Comparison of ENCODE assay signal across 24 mouse cellular contexts in genomic region chr3:89968509-89968908, GRCm38 (mm10). TPM values are rescaled to one million over a fixed set of nuclear protein-coding genes. Genes with fewer than 3 reads are reported as not detected.
DNase-seq lines count a peak whose midpoint lies in the region; ATAC-seq and TF ChIP-seq lines count a peak whose summit lies in the region.
"Had no signal": no experiment of that assay in that cellular context is flagged by ENCODE, and none has a peak within 500 bp of the region (broad histone marks: within the 10 kb centered on the region; RNA-seq: fewer than 3 reads in every experiment).

No protein-coding gene starts in this region.

- H3K4me2 ChIP-seq in forebrain, embryonic 11.5 days (ENCODE audit: low read depth, low read length, severe bottlenecking) = no peak overlapping the region
- no peak overlapping the region for H3K4me2 ChIP-seq in forebrain, embryonic 14.5 days (ENCODE audit: low read length)
- H3K4me2 ChIP-seq in myocyte (ENCODE audit: low read depth) = no peak overlapping the region
- H3K4me2 ChIP-seq: embryonic facial prominence, embryonic 13.5 days; embryonic facial prominence, embryonic 15.5 days; forebrain, embryonic 12.5 days; forebrain, embryonic 15.5 days had no signal

- 0 out of 2 replicates have a peak, but pooled peaks cover 4% of the 10 kb centered on the region for H3K4me1 ChIP-seq in forebrain, embryonic 11.5 days (replicated peaks; ENCODE audit: control insufficient read depth, insufficient read depth, low read length)
- H3K4me1 ChIP-seq in forebrain, embryonic 14.5 days (ENCODE audit: control insufficient read depth, insufficient read depth, low read length) = peaks cover 5% of the 10 kb centered on the region; the same call in 1 of the 2 replicates
- peaks cover 0 to 18% of the 10 kb centered on the region in 2 experiments; a peak in 3 of 4 replicates for H3K4me1 ChIP-seq in MEL (ENCODE audit: control insufficient read depth in 1 of 2, insufficient read depth in 2 of 2, low read length in 2 of 2)

- H3K4me3 ChIP-seq in forebrain, embryonic 11.5 days (ENCODE audit: low read depth, low read length) = no peak overlapping the region
- no peak overlapping the region for H3K4me3 ChIP-seq in forebrain, embryonic 14.5 days (ENCODE audit: low read depth, low read length)
- H3K4me3 ChIP-seq in MEL (ENCODE audit: control insufficient read depth in 1 of 2, insufficient read depth in 1 of 2, low read depth in 2 of 2, low read length in 2 of 2) (no peak overlapping the region), myocyte (no peak overlapping the region)
- H3K4me3 ChIP-seq: embryonic facial prominence, embryonic 13.5 days; embryonic facial prominence, embryonic 15.5 days; forebrain, embryonic 12.5 days; forebrain, embryonic 15.5 days had no signal

- peak; percentile 34 for DNase-seq in forebrain, embryonic 11.5 days (ENCODE audit: low spot score)
- no peak for DNase-seq in forebrain, embryonic 14.5 days (ENCODE audit: low spot score)
- peak; percentile 59 for DNase-seq in MEL (ENCODE audit: low read depth, low spot score)
- DNase-seq in layer of hippocampus, postnatal 14 days (ENCODE audit: low spot score in 2 of 2) = no peak
- DNase-seq: adrenal gland, adult 2 months; adrenal gland, postnatal 10 days; adrenal gland, postnatal 25 days; B cell, adult 2 months; cerebellum, adult 11 months; cerebellum, adult 18-20 months; cerebellum, adult 8-10 months; cerebellum, adult 9-11 months; cerebellum, postnatal 14 days; cerebellum, postnatal 36 days; embryo, embryonic 11 days; forebrain, postnatal 0 days had no signal

- TF ChIP-seq EP300 in MEL (IDR thresholded peaks at IDR 0.05; ENCODE audit: low read depth in 1 of 2, low read length in 2 of 2) = peak in 1 of 2 experiments; percentile 41; a peak in 2 of 4 replicates

- H3K9me3 ChIP-seq in forebrain, embryonic 11.5 days (ENCODE audit: control insufficient read depth, low read length) = no peaks in the 10 kb centered on the region
- H3K9me3 ChIP-seq in forebrain, embryonic 14.5 days (replicated peaks; ENCODE audit: control insufficient read depth, low read length) = no peaks in the 10 kb centered on the region
- H3K9me3 ChIP-seq in MEL (replicated peaks; ENCODE audit: insufficient read depth, low read length) = no peaks in the 10 kb centered on the region
- H3K9me3 ChIP-seq: embryonic facial prominence, embryonic 13.5 days; embryonic facial prominence, embryonic 15.5 days; forebrain, embryonic 12.5 days; forebrain, embryonic 15.5 days; G1E had no signal

- H3ac ChIP-seq in myocyte (ENCODE audit: control insufficient read depth, insufficient read length) = no peak overlapping the region

- no peaks in the 10 kb centered on the region for H3K27me3 ChIP-seq in forebrain, embryonic 11.5 days (ENCODE audit: control insufficient read depth, insufficient read depth, low read length)
- H3K27me3 ChIP-seq in forebrain, embryonic 14.5 days (replicated peaks; ENCODE audit: control insufficient read depth, insufficient read depth, low read length) = no peaks in the 10 kb centered on the region
- H3K27me3 ChIP-seq in MEL (ENCODE audit: control insufficient read depth in 1 of 2, insufficient read depth in 2 of 2, low read length in 2 of 2) (no peaks in the 10 kb centered on the region), myocyte (ENCODE audit: control insufficient read depth, insufficient read depth, insufficient read length) (no peaks in the 10 kb centered on the region)
- H3K27me3 ChIP-seq: CH12.LX; embryonic facial prominence, embryonic 13.5 days; embryonic facial prominence, embryonic 15.5 days; forebrain, embryonic 12.5 days; forebrain, embryonic 15.5 days had no signal

- H3K27ac ChIP-seq in forebrain, embryonic 11.5 days (ENCODE audit: low read depth, low read length) = no peak overlapping the region
- no peak overlapping the region for H3K27ac ChIP-seq in forebrain, embryonic 14.5 days (ENCODE audit: low read depth, low read length)
- H3K27ac ChIP-seq in MEL (ENCODE audit: control insufficient read depth, low read depth, low read length) = no peak overlapping the region
- H3K27ac ChIP-seq: embryonic facial prominence, embryonic 13.5 days; embryonic facial prominence, embryonic 15.5 days; forebrain, embryonic 12.5 days; forebrain, embryonic 15.5 days had no signal

- no peak for TF ChIP-seq CTCF in MEL (IDR thresholded peaks at IDR 0.05 in 2 of 3, conservative IDR thresholded peaks at IDR 0.05 in 1 of 3; ENCODE audit: control insufficient read depth in 1 of 3, insufficient read depth in 1 of 3, low read depth in 2 of 3, low read length in 3 of 3, poor library complexity in 1 of 3, severe bottlenecking in 1 of 3)

- TF ChIP-seq POLR2A in MEL (IDR thresholded peaks at IDR 0.05; ENCODE audit: control insufficient read depth in 1 of 2, insufficient read depth in 1 of 2, low read depth in 1 of 2, low read length in 2 of 2, poor library complexity in 1 of 2) (no peak), myocyte (IDR thresholded peaks at IDR 0.05; ENCODE audit: insufficient read length, low read depth) (no peak)

- H3K36me3 ChIP-seq in forebrain, embryonic 11.5 days (ENCODE audit: control insufficient read depth, insufficient read depth, low read length) = no peaks in the 10 kb centered on the region
- H3K36me3 ChIP-seq in forebrain, embryonic 14.5 days (ENCODE audit: control insufficient read depth, insufficient read depth, low read length) = no peaks in the 10 kb centered on the region
- H3K36me3 ChIP-seq in MEL (ENCODE audit: control insufficient read depth in 1 of 2, insufficient read depth in 2 of 2, low read length in 2 of 2) = peaks cover 0 to 6% of the 10 kb centered on the region in 2 experiments; a peak in 1 of 4 replicates
- no peaks in the 10 kb centered on the region for H3K36me3 ChIP-seq in myocyte (ENCODE audit: control insufficient read depth, insufficient read depth)
- H3K36me3 ChIP-seq: embryonic facial prominence, embryonic 13.5 days; embryonic facial prominence, embryonic 15.5 days; forebrain, embryonic 12.5 days; forebrain, embryonic 15.5 days; G1E had no signal

- H3K79me2 ChIP-seq in MEL (ENCODE audit: control insufficient read depth, insufficient read depth, low read length, poor library complexity) (peaks cover 4% of the 10 kb centered on the region), myocyte (ENCODE audit: control insufficient read depth, insufficient read depth) (peaks cover 3% of the 10 kb centered on the region)

- ATAC-seq in forebrain, embryonic 11.5 days (replicated peaks; ENCODE audit: low FRiP score) = no peak
- ATAC-seq in forebrain, embryonic 14.5 days = no peak
- ATAC-seq: CD4-positive, CD25-positive, alpha-beta regulatory T cell, adult 4 months; forebrain, embryonic 15.5 days; forebrain, postnatal 0 days had no signal

- WGBS in forebrain, embryonic 11.5 days = 80% methylated on average over 7 of the region's 7 CpGs
- 80% methylated on average over 7 of the region's 7 CpGs for WGBS in forebrain, embryonic 14.5 days

- TF ChIP-seq RAD21 in MEL (IDR thresholded peaks at IDR 0.05; ENCODE audit: low read depth, low read length) = no peak

- no peak overlapping the region for H3K9ac ChIP-seq in forebrain, embryonic 11.5 days (ENCODE audit: low read length)
- H3K9ac ChIP-seq in forebrain, embryonic 14.5 days (ENCODE audit: low read length) = no peak overlapping the region
- peak overlapping the region; percentile 21; the same call in 1 of the 2 replicates for H3K9ac ChIP-seq in MEL (ENCODE audit: control insufficient read depth, low read depth, low read length, poor library complexity, severe bottlenecking)
- H3K9ac ChIP-seq: embryonic facial prominence, embryonic 13.5 days; embryonic facial prominence, embryonic 15.5 days; forebrain, embryonic 12.5 days; forebrain, embryonic 15.5 days; forebrain, postnatal 0 days had no signal

TF ChIP-seq in MEL, 35 proteins besides CTCF, POLR2A, EP300 and RAD21 (continues in another document):
- TF ChIP-seq MAX (IDR thresholded peaks at IDR 0.05; ENCODE audit: low read length) = peak; percentile 64; the same call in 1 of the 2 replicates
- no peak for TF ChIP-seq ZC3H11A (IDR thresholded peaks at IDR 0.05; ENCODE audit: low read depth, low read length)
- TF ChIP-seq MAZ (IDR thresholded peaks at IDR 0.05; ENCODE audit: low read depth, low read length) = no peak
- no peak for TF ChIP-seq ZKSCAN1 (IDR thresholded peaks at IDR 0.05; ENCODE audit: low read depth, low read length)

TF ChIP-seq in myocyte, 11 proteins besides CTCF, POLR2A, EP300 and RAD21:
- no peak for TF ChIP-seq TCF12 (IDR thresholded peaks at IDR 0.05; ENCODE audit: insufficient read depth, poor library complexity, severe bottlenecking)
- no peak for TF ChIP-seq MYOD1 (IDR thresholded peaks at IDR 0.05; ENCODE audit: control insufficient read depth in 1 of 3, insufficient read length in 2 of 3, low read depth in 2 of 3)
- TF ChIP-seq USF1 (IDR thresholded peaks at IDR 0.05; ENCODE audit: low read depth) = no peak
- peak; percentile 5 for TF ChIP-seq POLR2AphosphoS2 (IDR thresholded peaks at IDR 0.05; ENCODE audit: insufficient read length, low read depth)
TF ChIP-seq in myocyte: peak in this region for 1.

RNA-seq across cellular contexts. Expression of gene Atp8b2, which starts 5.2 kb away (rescaled TPM):
- polyA plus RNA-seq in forebrain, embryonic 11.5 days (2014; fragmentation: Nextera tagmentation; extraction: Ambion mirVana) = 14.9 and 15.4 TPM in 2 replicates
- 6.4 and 9.1 TPM in 2 replicates for polyA plus RNA-seq in forebrain, embryonic 14.5 days (2014; fragmentation: Nextera tagmentation; extraction: Ambion mirVana)
- 26.2 and 27.1 TPM in 2 replicates for total RNA-seq in MEL (2012; rRNA removed)
- polyA plus RNA-seq in MEL (2012; ENCODE audit: insufficient read depth in 1 of 2, insufficient read length in 2 of 2, low read depth in 1 of 2, low replicate concordance in 2 of 2, missing spikeins in 1 of 2) = 10 to 100 TPM in 1 of 2 experiments, not detected in 1; 44.7 TPM
- polyA plus RNA-seq in myocyte (2012; fragmentation: generic; extraction: Trizol) = 20.9 TPM
- total RNA-seq in layer of hippocampus, postnatal 14 days (2021) = 10 to 100 TPM; 77.3 to 93.0 TPM

RNA-seq across cellular contexts. Expression of gene Hax1, which starts 30.1 kb away (rescaled TPM):
- 168 and 174 TPM in 2 replicates for polyA plus RNA-seq in forebrain, embryonic 11.5 days (2014; fragmentation: Nextera tagmentation; extraction: Ambion mirVana)
- polyA plus RNA-seq in forebrain, embryonic 14.5 days (2014; fragmentation: Nextera tagmentation; extraction: Ambion mirVana) = 145 and 155 TPM in 2 replicates
- total RNA-seq in MEL (2012; rRNA removed) = 232 and 318 TPM in 2 replicates
- polyA plus RNA-seq in MEL (2012; ENCODE audit: insufficient read depth in 1 of 2, insufficient read length in 2 of 2, low read depth in 1 of 2, low replicate concordance in 2 of 2, missing spikeins in 1 of 2) (100 to 1,000 TPM in 1 of 2 experiments, not detected in 1; 322 TPM), myocyte (2012; fragmentation: generic; extraction: Trizol) (400 TPM)
- total RNA-seq in layer of hippocampus, postnatal 14 days (2021) = 10 to 100 TPM; 67.8 to 71.8 TPM

RNA-seq across cellular contexts. Expression of gene Il6ra, which starts 55.5 kb away (rescaled TPM):
- polyA plus RNA-seq in forebrain, embryonic 11.5 days (2014; fragmentation: Nextera tagmentation; extraction: Ambion mirVana) = 0.15 and 0.27 TPM in 2 replicates
- polyA plus RNA-seq in forebrain, embryonic 14.5 days (2014; fragmentation: Nextera tagmentation; extraction: Ambion mirVana) = 0.37 and 0.47 TPM in 2 replicates
- 0.13 and 0.15 TPM in 2 replicates for total RNA-seq in MEL (2012; rRNA removed)
- polyA plus RNA-seq in MEL (2012; ENCODE audit: insufficient read depth in 1 of 2, insufficient read length in 2 of 2, low read depth in 1 of 2, low replicate concordance in 2 of 2, missing spikeins in 1 of 2) = 1 to 10 TPM in 1 of 2 experiments, not detected in 1; 3.4 TPM
- 0.91 TPM for polyA plus RNA-seq in myocyte (2012; fragmentation: generic; extraction: Trizol)
- total RNA-seq in layer of hippocampus, postnatal 14 days (2021) = 1 to 10 TPM; 5.0 to 6.1 TPM
- polyA plus RNA-seq: G1E had no signal

Comparison
In these comparisons a context has a peak if more than half of its experiments do, and no peak if none do; other contexts are left out.
1. DNase-seq: peak in forebrain, embryonic 11.5 days (single experiment) and MEL (single experiment); none in forebrain, embryonic 14.5 days (single experiment) and layer of hippocampus, postnatal 14 days (0 of 2).